Mouse (Mus musculus): ENCODE results near the gene Tmem159. TPM values are rescaled to one million over a fixed set of nuclear protein-coding genes. Genes with fewer than 3 reads are reported as not detected.
A peak's percentile ranks its signal among the peaks of the same experiment; 100 is the strongest.

Gene Tmem159
- 23.9 and 25.9 TPM in 2 replicates for polyA plus RNA-seq (2016; fragmentation: Nextera tagmentation; extraction: Ambion mirVana)

- 1% methylated on average over 42 of the region's 42 CpGs for WGBS
- Histone ChIP-seq H3K9me3 (replicated peaks) (no peaks in the 10 kb centered on the region), H3K27ac (replicated peaks) (peak within 1 kb of the TSS; percentile 78), H3K27me3 (ENCODE audit: low read depth, poor library complexity, severe bottlenecking) (peaks cover 23% of the 10 kb centered on the region), H3K4me3 (peak within 1 kb of the TSS; percentile 64), H3K4me1 (peaks cover 22% of the 10 kb centered on the region), H3K36me3 (no peaks in the 10 kb centered on the region)
- DNase-seq (ENCODE audit: low spot score), result peak; percentile 90
These were observed at the start of gene Tmem159 for GRCm38 (mm10) chr7:120102164-120102972. Gene Tmem159 (plus strand): TSS chr7:120102353.

- Histone ChIP-seq H3K4me3 (no peak overlapping the region), H3K27me3 (ENCODE audit: low read depth, poor library complexity, severe bottlenecking) (no peaks in the 10 kb centered on the region), H3K27ac (replicated peaks) (no peak overlapping the region), H3K36me3 (no peaks in the 10 kb centered on the region), H3K9me3 (replicated peaks) (no peaks in the 10 kb centered on the region), H3K4me1 (no peaks in the 10 kb centered on the region)
- WGBS, result 59% methylated on average over 2 of the region's 2 CpGs
- DNase-seq (ENCODE audit: low spot score), result no peak
These were observed 48.1 kb upstream of the Tmem159 start for GRCm38 (mm10) chr7:120054016-120054415.

- no peaks in the 10 kb centered on the region for H3K9me3 ChIP-seq (replicated peaks)
- 91% methylated on average over 3 of the region's 3 CpGs for WGBS
- no peaks in the 10 kb centered on the region for H3K27me3 ChIP-seq (ENCODE audit: low read depth, poor library complexity, severe bottlenecking)
- DNase-seq (ENCODE audit: low spot score), result no peak
- no peak overlapping the region for H3K4me3 ChIP-seq
- no peaks in the 10 kb centered on the region for H3K36me3 ChIP-seq
- H3K27ac ChIP-seq (replicated peaks), result no peak overlapping the region
- no peaks in the 10 kb centered on the region for H3K4me1 ChIP-seq
These were observed 46.7 kb upstream of the Tmem159 start for GRCm38 (mm10) chr7:120055479-120055878.

- WGBS, result 88% methylated on average over 1 of the region's 1 CpGs
- no peaks in the 10 kb centered on the region for H3K9me3 ChIP-seq (replicated peaks)
- peaks cover 2% of the 10 kb centered on the region; the same call in 1 of the 2 replicates for H3K4me1 ChIP-seq
- no peak overlapping the region for H3K4me3 ChIP-seq
- H3K36me3 ChIP-seq, result no peaks in the 10 kb centered on the region
- H3K27me3 ChIP-seq (ENCODE audit: low read depth, poor library complexity, severe bottlenecking), result no peaks in the 10 kb centered on the region
- no peak for DNase-seq (ENCODE audit: low spot score)
- no peak overlapping the region for H3K27ac ChIP-seq (replicated peaks)
These were observed 38.1 kb upstream of the Tmem159 start for GRCm38 (mm10) chr7:120064045-120064444.

- no peaks in the 10 kb centered on the region for H3K36me3 ChIP-seq
- H3K9me3 ChIP-seq (replicated peaks), result no peaks in the 10 kb centered on the region
- no peak for DNase-seq (ENCODE audit: low spot score)
- peaks cover 5% of the 10 kb centered on the region; the same call in 1 of the 2 replicates for H3K4me1 ChIP-seq
- no peak overlapping the region for H3K4me3 ChIP-seq
- WGBS, result 91% methylated on average over 3 of the region's 3 CpGs
- H3K27me3 ChIP-seq (ENCODE audit: low read depth, poor library complexity, severe bottlenecking), result no peaks in the 10 kb centered on the region
- no peak overlapping the region for H3K27ac ChIP-seq (replicated peaks)
These were observed 34.0 kb upstream of the Tmem159 start for GRCm38 (mm10) chr7:120068114-120068513.

GRCm38 (mm10) chr7:120069164-120069563 is 33.0 kb upstream of the Tmem159 start:
- no peak overlapping the region for H3K4me3 ChIP-seq
- H3K27ac ChIP-seq (replicated peaks), result no peak overlapping the region
- H3K36me3 ChIP-seq, result no peaks in the 10 kb centered on the region
- H3K27me3 ChIP-seq (ENCODE audit: low read depth, poor library complexity, severe bottlenecking), result no peaks in the 10 kb centered on the region
- H3K4me1 ChIP-seq, result peaks cover 5% of the 10 kb centered on the region; the same call in 1 of the 2 replicates
- DNase-seq (ENCODE audit: low spot score), result no peak
- no peaks in the 10 kb centered on the region for H3K9me3 ChIP-seq (replicated peaks)
- 46% methylated on average over 3 of the region's 3 CpGs for WGBS

GRCm38 (mm10) chr7:120080177-120080576 is 22.0 kb upstream of the Tmem159 start:
- Histone ChIP-seq H3K27me3 (ENCODE audit: low read depth, poor library complexity, severe bottlenecking) (no peaks in the 10 kb centered on the region), H3K4me1 (no peaks in the 10 kb centered on the region), H3K4me3 (no peak overlapping the region), H3K36me3 (no peaks in the 10 kb centered on the region), H3K9me3 (replicated peaks) (no peaks in the 10 kb centered on the region), H3K27ac (replicated peaks) (no peak overlapping the region)
- WGBS, result 85% methylated on average over 3 of the region's 3 CpGs
- no peak for DNase-seq (ENCODE audit: low spot score)

- Histone ChIP-seq H3K27ac (replicated peaks) (no peak overlapping the region), H3K36me3 (no peaks in the 10 kb centered on the region), H3K4me3 (no peak overlapping the region), H3K4me1 (peaks cover 11% of the 10 kb centered on the region), H3K9me3 (replicated peaks) (no peaks in the 10 kb centered on the region), H3K27me3 (ENCODE audit: low read depth, poor library complexity, severe bottlenecking) (peaks cover 19% of the 10 kb centered on the region)
- DNase-seq (ENCODE audit: low spot score), result peak; percentile 33
- 26% methylated on average over 5 of the region's 5 CpGs for WGBS
These were observed 9.1 kb upstream of the Tmem159 start for GRCm38 (mm10) chr7:120093033-120093432.

GRCm38 (mm10) chr7:120094216-120094615 is 7.9 kb upstream of the Tmem159 start:
- no peaks in the 10 kb centered on the region for H3K9me3 ChIP-seq (replicated peaks)
- 93% methylated on average over 3 of the region's 3 CpGs for WGBS
- peaks cover 19% of the 10 kb centered on the region for H3K27me3 ChIP-seq (ENCODE audit: low read depth, poor library complexity, severe bottlenecking)
- DNase-seq (ENCODE audit: low spot score), result no peak
- H3K4me3 ChIP-seq, result no peak overlapping the region
- peaks cover 11% of the 10 kb centered on the region for H3K4me1 ChIP-seq
- H3K27ac ChIP-seq (replicated peaks), result no peak overlapping the region
- H3K36me3 ChIP-seq, result no peaks in the 10 kb centered on the region

GRCm38 (mm10) chr7:120095180-120095579 is 7.0 kb upstream of the Tmem159 start, which contains the start of gene Dnah3:
Gene Dnah3 (minus strand): TSS chr7:120095280.
- H3K36me3 ChIP-seq, result no peaks in the 10 kb centered on the region
- WGBS, result 92% methylated on average over 6 of the region's 6 CpGs
- no peak within 1 kb of the TSS for H3K4me3 ChIP-seq
- peaks cover 11% of the 10 kb centered on the region for H3K4me1 ChIP-seq
- H3K27ac ChIP-seq (replicated peaks), result no peak within 1 kb of the TSS
- H3K9me3 ChIP-seq (replicated peaks), result no peaks in the 10 kb centered on the region
- DNase-seq (ENCODE audit: low spot score), result no peak
- H3K27me3 ChIP-seq (ENCODE audit: low read depth, poor library complexity, severe bottlenecking), result peaks cover 16% of the 10 kb centered on the region

GRCm38 (mm10) chr7:120097845-120098244 is 4.3 kb upstream of the Tmem159 start:
- DNase-seq (ENCODE audit: low spot score), result peak; percentile 63
- no peak overlapping the region for H3K4me3 ChIP-seq
- WGBS, result 10% methylated on average over 7 of the region's 7 CpGs
- H3K27ac ChIP-seq (replicated peaks), result no peak overlapping the region
- no peaks in the 10 kb centered on the region for H3K9me3 ChIP-seq (replicated peaks)
- peaks cover 20% of the 10 kb centered on the region for H3K4me1 ChIP-seq
- H3K36me3 ChIP-seq, result no peaks in the 10 kb centered on the region
- peaks cover 26% of the 10 kb centered on the region for H3K27me3 ChIP-seq (ENCODE audit: low read depth, poor library complexity, severe bottlenecking)

GRCm38 (mm10) chr7:120098403-120098802 is 3.8 kb upstream of the Tmem159 start:
- H3K9me3 ChIP-seq (replicated peaks), result no peaks in the 10 kb centered on the region
- DNase-seq (ENCODE audit: low spot score), result peak; percentile 70
- no peak overlapping the region for H3K27ac ChIP-seq (replicated peaks)
- no peaks in the 10 kb centered on the region for H3K36me3 ChIP-seq
- peaks cover 32% of the 10 kb centered on the region for H3K27me3 ChIP-seq (ENCODE audit: low read depth, poor library complexity, severe bottlenecking)
- H3K4me3 ChIP-seq, result no peak overlapping the region
- H3K4me1 ChIP-seq, result peaks cover 20% of the 10 kb centered on the region
- 25% methylated on average over 9 of the region's 9 CpGs for WGBS

GRCm38 (mm10) chr7:120103019-120103567 is 940 bp downstream of the Tmem159 start:
- DNase-seq (ENCODE audit: low spot score), result peak; percentile 34
- no peaks in the 10 kb centered on the region for H3K9me3 ChIP-seq (replicated peaks)
- H3K4me1 ChIP-seq, result peaks cover 19% of the 10 kb centered on the region
- H3K4me3 ChIP-seq, result peak overlapping the region; percentile 64
- H3K27ac ChIP-seq (replicated peaks), result peak overlapping the region; percentile 78; the same call in 1 of the 2 replicates
- peaks cover 23% of the 10 kb centered on the region for H3K27me3 ChIP-seq (ENCODE audit: low read depth, poor library complexity, severe bottlenecking)
- H3K36me3 ChIP-seq, result no peaks in the 10 kb centered on the region
- under 1% methylated on average over 25 of the region's 25 CpGs for WGBS
